23 mouse cellular contexts compared by ENCODE assay signal in genomic region chr16:89968058-89968457, GRCm38 (mm10).
DNase-seq lines count a peak whose midpoint lies in the region; TF ChIP-seq lines count a peak whose summit lies in the region.
"Had no signal": no experiment of that assay in that cellular context is flagged by ENCODE, and none has a peak within 500 bp of the region (broad histone marks: within the 10 kb centered on the region; RNA-seq: fewer than 3 reads in every experiment).

No protein-coding gene starts in this region.

- no peak overlapping the region for H3K4me3 ChIP-seq in layer of hippocampus, adult 2 months
- H3K4me3 ChIP-seq: embryonic facial prominence, embryonic 12.5 days; forebrain, embryonic 15.5 days; gastrocnemius, adult 2 months; heart, embryonic 10.5 days; midbrain, embryonic 10.5 days; neural tube, embryonic 15.5 days; stomach, embryonic 15.5 days had no signal

- peak; percentile 46 to 51 for DNase-seq in layer of hippocampus, adult 2 months (ENCODE audit: low spot score in 2 of 2)
- no peak for DNase-seq in layer of hippocampus, postnatal 36 days
- DNase-seq in right cerebral cortex, adult 18-20 months, result peak; percentile 64
- no peak for DNase-seq in right cerebral cortex, postnatal 4 days
- DNase-seq in left cerebral cortex, postnatal 14 days (ENCODE audit: low spot score in 2 of 2), result peak; percentile 47 to 72
- peak; percentile 55 to 60 for DNase-seq in right cerebral cortex, postnatal 36 days (ENCODE audit: low spot score in 2 of 2)
- no peak for DNase-seq in neural tube, embryonic 10.5 days (ENCODE audit: extremely low spot score, low spot score)
- no peak for DNase-seq in kidney, postnatal 4 days
- DNase-seq: adrenal gland, adult 2 months; cerebellum, adult 11-12 months; cerebellum, postnatal 10 days; gastrocnemius, adult 2 months; heart, postnatal 4 days; kidney, adult 18-20 months; liver, postnatal 0 days; thymus, adult 18-20 months had no signal

- no peak for TF ChIP-seq CTCF in layer of hippocampus, adult 2 months (conservative IDR thresholded peaks at IDR 0.05)

- peak overlapping the region; percentile 51; the same call in 1 of the 2 replicates for H3K27ac ChIP-seq in layer of hippocampus, adult 2 months
- H3K27ac ChIP-seq: embryonic facial prominence, embryonic 12.5 days; forebrain, embryonic 15.5 days; gastrocnemius, adult 2 months; heart, embryonic 10.5 days; hindbrain, embryonic 14.5 days; midbrain, embryonic 10.5 days; neural tube, embryonic 15.5 days; stomach, embryonic 15.5 days had no signal

- intact Hi-C loops in left cerebral cortex, postnatal 14 days (cut with DNase I), result no loop called here

Comparison
In these comparisons a context has a peak if more than half of its experiments do, and no peak if none do; other contexts are left out.
1. DNase-seq: peak in layer of hippocampus, adult 2 months (2 of 2), right cerebral cortex, adult 18-20 months (single experiment), left cerebral cortex, postnatal 14 days (2 of 2) and right cerebral cortex, postnatal 36 days (2 of 2); none in layer of hippocampus, postnatal 36 days (0 of 2), right cerebral cortex, postnatal 4 days (single experiment), neural tube, embryonic 10.5 days (single experiment) and kidney, postnatal 4 days (0 of 2).